Mouse (Mus musculus): Measurements from ENCODE around the gene S100a9. TPM values are rescaled to one million over a fixed set of nuclear protein-coding genes. Genes with fewer than 3 reads are reported as not detected.

The S100a9 gene
- polyA plus RNA-seq, 1 experiment: not detected

DNA sequence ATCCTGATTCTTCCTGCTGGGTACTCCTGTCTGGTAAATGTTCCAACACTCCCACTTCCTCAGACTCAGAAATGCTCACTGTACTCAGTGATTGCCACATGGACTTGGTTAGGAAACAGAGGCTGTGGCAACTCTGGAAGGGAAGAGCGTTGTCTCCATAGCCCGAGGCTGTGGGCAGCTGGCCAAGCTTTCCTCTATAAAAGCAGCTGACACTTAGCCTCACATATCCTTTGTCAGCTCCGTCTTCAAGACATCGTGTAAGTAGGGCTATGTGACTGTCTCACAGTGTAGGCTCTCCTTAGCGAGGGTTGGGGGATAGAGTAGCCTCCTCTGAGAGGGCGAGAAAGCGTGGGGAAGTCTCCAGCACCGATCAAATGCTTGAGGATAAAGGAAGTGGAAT, 26.7 kb downstream of the S100a9 start, which contains the start of gene S100a8:
TSS of gene S100a8 (plus strand) at position 133 of the 400 bp plus-strand sequence.
- H3K4me3 ChIP-seq (ENCODE audit: insufficient read depth, low read depth, low read length): no peak within 1 kb of the TSS
- no peaks in the 10 kb centered on the region for H3K4me1 ChIP-seq (ENCODE audit: control insufficient read depth, insufficient read depth, low read length)
- no peak within 1 kb of the TSS for H3K27ac ChIP-seq (ENCODE audit: insufficient read depth, low read depth, low read length)
- TF ChIP-seq POLR2A (IDR thresholded peaks at IDR 0.05; ENCODE audit: insufficient read depth, low read depth, low read length) (no peak), CTCF (IDR thresholded peaks at IDR 0.05; ENCODE audit: insufficient read depth, low read depth, low read length) (no peak)
- 56% methylated on average over 8 of the region's 8 CpGs for WGBS

- no peak overlapping the region for H3K27ac ChIP-seq (ENCODE audit: insufficient read depth, low read depth, low read length)
- H3K4me3 ChIP-seq (ENCODE audit: insufficient read depth, low read depth, low read length): no peak overlapping the region
- no peak for TF ChIP-seq CTCF (IDR thresholded peaks at IDR 0.05; ENCODE audit: insufficient read depth, low read depth, low read length)
- no peak for TF ChIP-seq POLR2A (IDR thresholded peaks at IDR 0.05; ENCODE audit: insufficient read depth, low read depth, low read length)
- WGBS: 85% methylated on average over 2 of the region's 2 CpGs
- no peaks in the 10 kb centered on the region for H3K4me1 ChIP-seq (ENCODE audit: control insufficient read depth, insufficient read depth, low read length)
Observed at GRCm38 (mm10) chr3:90664219-90664618, 31.3 kb downstream of the S100a9 start.

DNA sequence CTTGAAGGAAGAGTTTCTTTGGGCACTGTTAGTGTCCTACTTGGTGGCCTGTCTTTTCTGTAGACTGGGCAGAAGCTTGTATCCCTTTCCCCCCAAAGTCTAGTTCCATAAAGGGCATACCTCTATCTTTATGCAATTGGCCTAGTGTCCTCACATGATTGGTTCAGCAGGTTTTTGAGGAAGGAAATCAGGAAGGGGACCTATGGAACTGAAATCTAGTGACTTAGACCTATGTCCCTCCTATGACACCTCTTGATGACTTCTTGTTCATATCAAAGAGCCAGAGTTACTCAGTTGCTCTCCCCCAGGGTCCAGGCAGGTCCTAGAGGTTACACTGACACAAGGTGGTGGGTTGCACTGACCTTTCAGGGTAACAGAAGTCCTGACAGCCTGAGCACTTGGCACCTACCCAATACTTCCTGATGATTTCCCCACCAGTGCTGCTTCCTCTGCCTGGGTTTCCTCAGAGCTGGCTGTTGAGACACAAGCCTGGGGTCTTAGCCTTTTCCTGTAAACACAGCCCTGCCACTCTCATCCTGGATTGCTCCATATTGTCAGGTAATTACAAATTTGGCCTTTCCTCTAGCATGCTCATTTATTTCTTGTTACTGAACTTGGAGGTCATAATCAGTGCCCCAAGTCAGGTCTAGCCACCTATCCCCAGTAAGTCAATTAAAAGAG, 36.0 kb downstream of the S100a9 start:
- TF ChIP-seq POLR2A (IDR thresholded peaks at IDR 0.05; ENCODE audit: insufficient read depth, low read depth, low read length) (no peak), CTCF (IDR thresholded peaks at IDR 0.05; ENCODE audit: insufficient read depth, low read depth, low read length) (no peak)
- Histone ChIP-seq H3K27ac (ENCODE audit: insufficient read depth, low read depth, low read length) (no peak overlapping the region), H3K4me3 (ENCODE audit: insufficient read depth, low read depth, low read length) (no peak overlapping the region), H3K4me1 (ENCODE audit: control insufficient read depth, insufficient read depth, low read length) (no peaks in the 10 kb centered on the region)

GRCm38 (mm10) chr3:90657405-90657804, 38.1 kb downstream of the S100a9 start:
- TF ChIP-seq CTCF (IDR thresholded peaks at IDR 0.05; ENCODE audit: insufficient read depth, low read depth, low read length): no peak
- no peak for TF ChIP-seq POLR2A (IDR thresholded peaks at IDR 0.05; ENCODE audit: insufficient read depth, low read depth, low read length)
- no peak overlapping the region for H3K27ac ChIP-seq (ENCODE audit: insufficient read depth, low read depth, low read length)
- no peak overlapping the region for H3K4me3 ChIP-seq (ENCODE audit: insufficient read depth, low read depth, low read length)
- H3K4me1 ChIP-seq (ENCODE audit: control insufficient read depth, insufficient read depth, low read length): no peaks in the 10 kb centered on the region
- 83% methylated on average over 4 of the region's 4 CpGs for WGBS

- no peak for TF ChIP-seq POLR2A (IDR thresholded peaks at IDR 0.05; ENCODE audit: insufficient read depth, low read depth, low read length)
- no peak for TF ChIP-seq CTCF (IDR thresholded peaks at IDR 0.05; ENCODE audit: insufficient read depth, low read depth, low read length)
- no peak within 1 kb of the TSS for H3K4me3 ChIP-seq (ENCODE audit: insufficient read depth, low read depth, low read length)
- H3K4me1 ChIP-seq (ENCODE audit: control insufficient read depth, insufficient read depth, low read length): no peaks in the 10 kb centered on the region
- H3K27ac ChIP-seq (ENCODE audit: insufficient read depth, low read depth, low read length): no peak within 1 kb of the TSS
Observed at GRCm38 (mm10) chr3:90653717-90654116, 41.8 kb downstream of the S100a9 start, which contains the start of gene S100a7a. TSS of gene S100a7a (plus strand) at chr3:90654017.

- WGBS: 38% methylated on average over 5 of the region's 5 CpGs
Observed at GRCm38 (mm10) chr3:90652878-90653508, 42.5 kb downstream of the S100a9 start.

DNA sequence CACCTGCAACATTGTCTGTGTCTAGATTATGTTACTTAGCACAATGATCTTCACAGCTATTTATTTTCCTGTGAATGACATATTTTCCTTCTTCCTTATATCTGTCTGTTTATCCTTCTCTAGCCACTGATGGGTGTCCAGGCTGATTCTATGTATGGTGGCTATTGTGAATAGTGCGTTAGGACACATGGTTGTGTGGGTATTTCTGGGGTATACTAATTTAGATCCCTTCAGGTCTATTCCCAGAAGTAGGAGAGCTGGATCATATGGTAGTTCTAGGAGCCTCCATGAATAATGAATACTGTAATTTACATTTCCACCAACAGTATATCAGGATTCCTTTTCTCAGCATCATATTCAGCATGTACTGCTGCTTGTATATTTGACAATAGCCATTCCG, 45.7 kb downstream of the S100a9 start:
- no peak for TF ChIP-seq POLR2A (IDR thresholded peaks at IDR 0.05; ENCODE audit: insufficient read depth, low read depth, low read length)
- no peak for TF ChIP-seq CTCF (IDR thresholded peaks at IDR 0.05; ENCODE audit: insufficient read depth, low read depth, low read length)
- 64% methylated on average over 2 of the region's 2 CpGs for WGBS
- Histone ChIP-seq H3K4me3 (ENCODE audit: insufficient read depth, low read depth, low read length) (no peak overlapping the region), H3K27ac (ENCODE audit: insufficient read depth, low read depth, low read length) (no peak overlapping the region), H3K4me1 (ENCODE audit: control insufficient read depth, insufficient read depth, low read length) (peaks cover 2% of the 10 kb centered on the region; the same call in 1 of the 2 replicates)

More at GRCm38 (mm10) chr3:90652878-90653508, 42.5 kb downstream of the S100a9 start:
- Histone ChIP-seq H3K4me1 (ENCODE audit: control insufficient read depth, insufficient read depth, low read length) (no peaks in the 10 kb centered on the region), H3K4me3 (ENCODE audit: insufficient read depth, low read depth, low read length) (no peak overlapping the region), H3K27ac (ENCODE audit: insufficient read depth, low read depth, low read length) (no peak overlapping the region)
- TF ChIP-seq POLR2A (IDR thresholded peaks at IDR 0.05; ENCODE audit: insufficient read depth, low read depth, low read length) (no peak), CTCF (IDR thresholded peaks at IDR 0.05; ENCODE audit: insufficient read depth, low read depth, low read length) (peak; percentile 48)

GRCm38 (mm10) chr3:90648981-90649380, 46.5 kb downstream of the S100a9 start:
- Histone ChIP-seq H3K4me1 (ENCODE audit: control insufficient read depth, insufficient read depth, low read length) (peaks cover 6% of the 10 kb centered on the region; the same call in 1 of the 2 replicates), H3K27ac (ENCODE audit: insufficient read depth, low read depth, low read length) (peak overlapping the region; percentile 79; the same call in 1 of the 2 replicates), H3K4me3 (ENCODE audit: insufficient read depth, low read depth, low read length) (no peak overlapping the region)
- TF ChIP-seq CTCF (IDR thresholded peaks at IDR 0.05; ENCODE audit: insufficient read depth, low read depth, low read length): no peak
- TF ChIP-seq POLR2A (IDR thresholded peaks at IDR 0.05; ENCODE audit: insufficient read depth, low read depth, low read length): no peak

DNA sequence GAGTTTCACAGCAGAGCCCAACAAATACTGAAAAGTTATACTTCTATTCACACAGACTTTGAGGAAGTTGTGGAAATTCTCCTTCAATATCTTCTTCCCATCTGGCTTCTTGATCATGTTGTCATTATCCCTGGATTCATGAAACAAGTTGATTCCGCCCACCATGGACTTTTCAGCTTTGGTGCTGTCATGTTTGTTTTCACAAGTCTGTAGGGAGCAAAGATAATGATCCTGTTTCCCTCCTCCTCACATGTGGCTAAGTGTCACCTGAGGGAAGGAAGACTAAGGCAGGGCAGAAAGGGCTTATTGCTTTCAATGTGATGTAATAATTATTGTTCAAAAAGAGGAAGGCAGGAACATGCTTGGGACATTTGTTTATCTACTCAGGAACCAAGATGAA, 48.2 kb downstream of the S100a9 start:
- H3K4me1 ChIP-seq (ENCODE audit: control insufficient read depth, insufficient read depth, low read length): peaks cover 13% of the 10 kb centered on the region
- no peak for TF ChIP-seq CTCF (IDR thresholded peaks at IDR 0.05; ENCODE audit: insufficient read depth, low read depth, low read length)
- no peak for TF ChIP-seq POLR2A (IDR thresholded peaks at IDR 0.05; ENCODE audit: insufficient read depth, low read depth, low read length)
- 91% methylated on average over 1 of the region's 1 CpGs for WGBS
- no peak overlapping the region for H3K27ac ChIP-seq (ENCODE audit: insufficient read depth, low read depth, low read length)
- no peak overlapping the region for H3K4me3 ChIP-seq (ENCODE audit: insufficient read depth, low read depth, low read length)

Measured in olfactory bulb, adult 2 months (tissue).